Mouse (Mus musculus) cortical plate, adult 2 months (tissue): Measurements from ENCODE around the gene Hoxa2. TPM values are rescaled to one million over a fixed set of nuclear protein-coding genes. Genes with fewer than 3 reads are reported as not detected.

Experiments
- H3K27ac ChIP-seq: fragments of 200-500 bp; 2 replicates; pipeline ENCODE4 v1.5.1; 2012; ENCODE audit warnings: low read length, control low read depth, inconsistent platforms; ENCODE audit not compliant: insufficient read depth
- H3K4me1 ChIP-seq: fragments of 200-500 bp; 2 replicates; pipeline ENCODE4 v1.6.1; 2011; ENCODE audit warnings: low read length; ENCODE audit not compliant: control insufficient read depth, insufficient read depth
- H3K4me3 ChIP-seq: fragments of 200-500 bp; 2 replicates; pipeline ENCODE4 v1.5.1; 2011; ENCODE audit warnings: mild to moderate bottlenecking, low read length, control low read depth; ENCODE audit not compliant: insufficient read depth
- CTCF ChIP-seq: fragments of 200-500 bp; IDR thresholded peaks from 2 replicates; pipeline ENCODE4 v1.5.1; 2011; ENCODE audit warnings: mild to moderate bottlenecking, control low read depth, low read length; ENCODE audit not compliant: insufficient read depth; ENCODE audit errors: extremely low read depth
- POLR2A ChIP-seq: fragments of 200-500 bp; IDR thresholded peaks from 2 replicates; pipeline ENCODE4 v1.6.1; 2011; ENCODE audit warnings: mild to moderate bottlenecking, low read length, control low read depth; ENCODE audit not compliant: insufficient read depth; ENCODE audit errors: extremely low read depth
- polyA plus RNA-seq: library from polyadenylated mRNA; depleted of rRNA; stranded (reverse); fragments of >200 nt; gene quantifications from 2 replicates; pipeline ENCODE4 v1.2.3, GENCODE M21; 2012

Hoxa2 gene
- polyA plus RNA-seq, 1 experiment = not detected

DNA sequence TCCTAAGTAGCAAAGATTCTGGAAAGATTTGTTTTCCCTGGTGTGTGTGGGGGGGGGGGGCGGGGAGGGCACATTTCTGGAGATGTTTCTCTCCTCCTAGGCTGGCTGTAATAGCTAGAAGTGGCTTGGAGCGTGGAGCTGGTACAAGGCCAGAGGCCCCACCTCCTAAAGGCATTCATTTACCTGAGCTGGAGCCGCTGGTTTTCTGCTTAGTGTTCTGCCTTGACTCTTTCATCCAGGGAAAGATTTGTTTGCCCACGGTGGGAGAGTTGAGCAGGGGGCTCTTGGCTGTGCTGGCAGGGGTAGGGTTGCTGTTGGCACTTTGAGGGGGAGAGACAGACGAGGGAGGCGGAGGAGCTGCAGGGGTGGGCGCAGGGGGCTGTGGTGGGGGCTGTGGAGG is 7.3 kb upstream of the Hoxa2 start:
- H3K4me3 ChIP-seq = no peak overlapping the region
- no peak overlapping the region for H3K27ac ChIP-seq
- no peaks in the 10 kb centered on the region for H3K4me1 ChIP-seq
- TF ChIP-seq CTCF (no peak), POLR2A (no peak)

DNA sequence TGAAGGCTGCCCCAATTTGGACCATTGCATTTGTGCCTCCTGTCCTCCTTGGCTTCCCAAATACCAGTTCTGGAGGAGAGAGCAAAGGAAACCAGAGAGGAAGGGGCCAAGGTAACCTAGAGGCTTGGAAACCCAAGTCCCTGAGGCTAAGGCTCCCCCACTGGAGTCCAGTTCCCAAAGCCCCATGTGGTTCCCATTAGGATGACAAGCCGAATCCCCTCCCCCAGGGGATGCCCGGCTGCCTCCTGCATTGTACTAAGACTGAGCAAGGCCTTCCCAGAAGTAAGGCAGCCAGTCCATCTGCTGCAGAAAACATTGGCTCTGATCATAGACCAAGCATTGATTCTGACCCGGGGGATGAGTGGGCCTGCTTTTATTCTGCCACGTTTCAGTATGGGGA is 6.7 kb upstream of the Hoxa2 start:
- no peak overlapping the region for H3K4me3 ChIP-seq
- no peak overlapping the region for H3K27ac ChIP-seq
- H3K4me1 ChIP-seq = no peaks in the 10 kb centered on the region
- TF ChIP-seq CTCF (no peak), POLR2A (no peak)

DNA sequence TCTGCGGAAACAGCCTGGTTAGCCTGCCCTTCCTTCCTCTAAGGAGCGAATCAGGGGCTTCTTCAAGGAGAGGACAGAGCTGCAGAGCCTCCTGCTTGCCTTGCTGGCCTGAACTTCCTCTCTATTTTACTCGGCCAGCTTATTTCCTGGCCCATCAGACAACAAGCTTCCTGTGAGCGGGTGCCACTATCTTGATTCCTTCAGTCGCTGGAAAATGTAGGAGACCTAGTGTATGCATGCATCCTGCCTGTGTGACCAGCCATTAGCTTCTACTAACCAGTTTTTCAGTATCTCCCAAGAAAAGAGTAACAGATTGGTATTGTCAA is 6.2 kb upstream of the Hoxa2 start:
- H3K27ac ChIP-seq = no peak overlapping the region
- no peaks in the 10 kb centered on the region for H3K4me1 ChIP-seq
- no peak for TF ChIP-seq POLR2A
- TF ChIP-seq CTCF = no peak
- no peak overlapping the region for H3K4me3 ChIP-seq

DNA sequence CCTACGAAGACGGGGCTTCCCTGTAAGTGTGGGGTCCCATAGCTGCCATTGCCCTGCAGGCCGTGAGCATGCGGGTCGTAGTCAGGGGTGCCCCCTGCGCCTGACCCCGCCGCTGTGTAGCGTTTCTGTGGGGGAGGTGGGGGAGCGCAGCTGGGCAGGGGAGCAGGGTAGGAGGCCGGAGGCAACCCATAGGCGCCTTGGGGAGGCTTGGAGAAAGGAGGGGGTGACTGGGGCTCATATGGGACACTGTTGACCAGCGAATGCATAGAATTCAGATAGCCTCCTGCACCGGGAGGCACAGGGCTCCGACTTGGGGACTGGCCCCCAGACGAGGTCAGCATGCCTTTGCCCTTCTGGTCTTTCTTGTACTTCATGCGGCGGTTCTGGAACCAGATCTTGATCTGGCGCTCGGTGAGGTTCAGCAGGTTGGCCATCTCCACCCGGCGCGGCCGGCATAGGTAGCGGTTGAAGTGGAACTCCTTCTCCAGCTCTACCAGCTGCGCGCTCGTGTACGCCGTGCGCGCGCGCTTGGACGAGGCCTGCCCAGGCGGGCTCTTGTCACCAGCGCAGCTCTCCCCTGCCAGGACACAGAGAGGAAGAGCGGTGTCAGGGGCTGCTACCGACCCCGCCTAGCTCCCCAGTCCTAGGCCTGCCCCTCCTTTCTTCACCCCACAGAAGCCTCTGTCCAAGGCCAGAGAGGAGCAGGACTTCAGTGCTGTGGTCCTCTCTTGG is 5.7 kb upstream of the Hoxa2 start:
- H3K4me1 ChIP-seq = no peaks in the 10 kb centered on the region
- no peak overlapping the region for H3K27ac ChIP-seq
- H3K4me3 ChIP-seq = no peak overlapping the region
- TF ChIP-seq CTCF (no peak), POLR2A (no peak)

DNA sequence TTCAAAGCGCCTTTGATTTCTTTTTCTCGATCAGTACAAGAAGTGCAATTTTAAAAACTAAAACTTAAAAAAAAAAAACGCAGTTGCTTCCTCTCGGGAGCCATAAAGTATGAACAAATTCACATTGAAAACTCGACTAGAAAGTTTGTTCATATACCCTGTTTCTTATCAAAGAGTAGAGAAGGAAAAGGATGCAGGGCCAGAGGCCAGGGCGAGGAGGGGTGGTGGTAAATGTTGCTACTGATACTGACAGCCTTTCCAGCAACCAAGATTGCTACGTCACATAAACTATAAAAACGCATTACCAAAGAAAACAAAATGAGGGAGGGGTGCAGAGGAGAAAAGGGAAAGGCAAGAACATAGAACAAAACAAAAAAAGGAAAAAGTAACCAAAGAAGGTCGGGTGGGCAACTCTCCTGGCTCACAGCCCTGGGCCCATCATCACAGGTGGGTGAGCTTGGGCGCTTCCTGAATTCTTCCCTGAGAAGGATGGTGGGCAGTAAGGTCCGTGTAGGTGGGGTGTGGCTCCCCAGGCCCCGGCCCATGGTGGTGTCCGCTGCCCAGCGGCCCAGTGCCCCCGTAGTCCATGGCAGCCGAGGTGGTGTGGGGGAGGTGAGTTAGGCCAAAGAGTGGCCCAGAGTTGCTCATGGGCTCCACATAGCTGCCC is 5.0 kb upstream of the Hoxa2 start:
- TF ChIP-seq CTCF = no peak
- TF ChIP-seq POLR2A = no peak
- no peak overlapping the region for H3K4me3 ChIP-seq
- H3K4me1 ChIP-seq = no peaks in the 10 kb centered on the region
- H3K27ac ChIP-seq = no peak overlapping the region

DNA sequence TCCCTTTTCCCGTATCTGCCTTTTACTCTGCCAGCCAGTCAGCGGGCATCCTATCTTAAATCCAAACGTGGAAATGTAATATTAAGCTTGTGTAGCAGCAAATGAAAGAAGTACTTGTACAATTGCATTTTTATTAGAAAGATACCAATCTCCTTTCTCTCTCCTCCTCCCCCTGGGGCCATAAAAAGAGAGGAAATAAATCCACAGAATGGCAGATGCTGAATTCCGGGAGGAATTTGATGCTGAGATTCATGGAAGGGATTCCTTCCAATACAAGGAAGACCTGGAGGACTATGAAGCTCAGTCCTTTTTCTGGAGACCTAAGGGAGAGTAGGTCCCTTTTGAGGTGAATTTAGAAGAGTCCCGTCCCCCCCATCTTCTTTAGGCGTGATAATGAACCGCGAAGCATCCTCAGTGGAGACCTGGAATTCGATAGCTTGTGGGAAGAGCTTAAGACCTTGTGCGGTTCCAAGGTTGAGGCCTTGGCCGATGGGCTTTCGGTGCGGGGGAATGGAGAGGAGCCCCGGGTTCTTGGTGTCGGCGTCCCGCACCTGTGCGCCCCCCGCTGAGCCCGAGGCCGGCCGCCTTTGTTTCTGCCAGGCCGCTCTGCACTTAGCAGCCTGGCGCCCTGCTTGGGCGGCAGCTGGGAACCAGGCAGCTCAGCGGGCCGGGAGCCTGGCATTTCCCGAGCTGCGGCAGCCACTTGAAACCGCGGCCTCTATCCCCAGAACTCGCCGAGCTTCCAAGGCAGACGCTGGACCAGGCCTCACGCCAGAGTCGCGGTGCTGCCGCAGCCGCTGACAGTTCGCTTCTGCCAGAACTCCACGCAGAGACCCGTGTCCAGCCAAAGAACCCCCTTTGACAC is 3.8 kb upstream of the Hoxa2 start:
- Histone ChIP-seq H3K4me1 (no peaks in the 10 kb centered on the region), H3K27ac (no peak overlapping the region), H3K4me3 (no peak overlapping the region)
- TF ChIP-seq POLR2A (no peak), CTCF (no peak)

DNA sequence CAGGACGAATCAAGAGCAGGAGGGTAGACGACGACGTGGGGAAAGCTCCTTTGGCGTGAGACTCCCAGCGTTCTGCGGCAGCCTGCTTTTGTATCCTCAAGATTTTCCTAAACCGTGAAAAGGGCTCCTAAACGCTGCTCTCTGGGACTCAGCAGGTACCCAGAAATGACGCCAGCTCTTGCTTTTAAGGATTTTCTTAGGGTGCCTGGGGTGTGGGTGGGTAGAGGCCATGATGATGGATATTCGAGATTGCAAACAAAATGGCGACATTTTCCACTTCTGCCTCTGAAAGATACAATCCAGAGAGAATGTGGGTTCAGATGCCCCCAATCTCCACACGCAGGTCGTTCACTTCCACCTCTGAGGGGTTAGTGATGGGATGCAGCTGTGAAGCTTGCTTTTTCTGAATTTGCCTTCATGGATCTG is 3.1 kb upstream of the Hoxa2 start:
- no peak for TF ChIP-seq POLR2A
- TF ChIP-seq CTCF = no peak
- Histone ChIP-seq H3K4me3 (no peak overlapping the region), H3K27ac (no peak overlapping the region), H3K4me1 (no peaks in the 10 kb centered on the region)

DNA sequence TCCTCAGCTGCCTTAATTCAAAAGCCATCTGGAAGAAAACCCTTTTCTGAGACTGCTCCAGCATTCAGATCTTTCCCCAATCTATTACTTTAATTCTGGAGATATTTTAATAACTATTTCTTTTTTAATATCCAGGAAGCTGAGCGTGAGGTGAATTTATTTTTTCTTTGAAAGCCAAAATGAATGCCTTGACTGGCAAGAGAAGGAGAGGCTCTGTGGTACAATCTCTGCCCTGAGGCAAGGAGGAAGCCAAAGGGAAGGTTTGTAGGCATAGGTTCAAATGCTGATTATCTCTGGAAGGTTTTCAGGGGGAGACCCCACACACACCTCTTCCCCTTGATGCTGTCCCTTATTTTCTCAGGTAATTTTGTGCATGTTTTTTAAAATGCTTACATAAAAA is 2.5 kb upstream of the Hoxa2 start:
- no peaks in the 10 kb centered on the region for H3K4me1 ChIP-seq
- no peak overlapping the region for H3K4me3 ChIP-seq
- H3K27ac ChIP-seq = no peak overlapping the region
- no peak for TF ChIP-seq POLR2A
- TF ChIP-seq CTCF = no peak

DNA sequence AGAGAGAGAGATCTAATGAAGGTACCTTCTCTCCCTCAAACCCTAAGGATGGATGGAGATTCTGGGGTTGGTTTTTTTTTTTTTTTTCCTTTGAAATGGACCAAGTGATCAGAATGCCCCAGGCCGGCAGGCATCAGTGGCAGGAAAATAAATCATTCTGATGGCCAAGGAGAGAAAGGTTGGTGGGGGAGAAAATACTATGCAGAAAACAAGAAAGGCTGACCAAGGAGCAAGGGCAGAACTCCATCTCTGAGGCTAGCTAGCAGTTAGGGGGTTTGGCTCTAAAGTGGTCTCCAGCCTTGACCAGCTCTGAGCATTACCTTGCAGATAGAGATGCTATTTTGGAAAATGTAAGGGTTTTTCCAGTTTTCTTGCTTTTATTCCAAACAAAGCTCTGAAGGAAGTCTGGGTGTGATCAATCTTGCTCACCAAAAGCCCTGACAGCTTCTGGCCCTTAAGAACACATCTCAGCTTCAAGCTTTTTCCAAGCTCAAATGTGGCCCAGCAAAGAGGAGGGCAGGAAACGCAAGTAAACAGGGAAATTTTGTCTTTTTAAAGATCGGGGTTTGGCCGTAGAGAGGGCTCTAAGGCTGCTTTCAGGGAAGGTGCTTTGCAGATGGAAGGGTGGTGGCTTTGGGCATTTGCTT is 1.9 kb upstream of the Hoxa2 start:
- no peak for TF ChIP-seq CTCF
- TF ChIP-seq POLR2A = no peak
- no peak overlapping the region for H3K4me3 ChIP-seq
- H3K27ac ChIP-seq = no peak overlapping the region
- H3K4me1 ChIP-seq = no peaks in the 10 kb centered on the region
